In the genomic region with DNA sequence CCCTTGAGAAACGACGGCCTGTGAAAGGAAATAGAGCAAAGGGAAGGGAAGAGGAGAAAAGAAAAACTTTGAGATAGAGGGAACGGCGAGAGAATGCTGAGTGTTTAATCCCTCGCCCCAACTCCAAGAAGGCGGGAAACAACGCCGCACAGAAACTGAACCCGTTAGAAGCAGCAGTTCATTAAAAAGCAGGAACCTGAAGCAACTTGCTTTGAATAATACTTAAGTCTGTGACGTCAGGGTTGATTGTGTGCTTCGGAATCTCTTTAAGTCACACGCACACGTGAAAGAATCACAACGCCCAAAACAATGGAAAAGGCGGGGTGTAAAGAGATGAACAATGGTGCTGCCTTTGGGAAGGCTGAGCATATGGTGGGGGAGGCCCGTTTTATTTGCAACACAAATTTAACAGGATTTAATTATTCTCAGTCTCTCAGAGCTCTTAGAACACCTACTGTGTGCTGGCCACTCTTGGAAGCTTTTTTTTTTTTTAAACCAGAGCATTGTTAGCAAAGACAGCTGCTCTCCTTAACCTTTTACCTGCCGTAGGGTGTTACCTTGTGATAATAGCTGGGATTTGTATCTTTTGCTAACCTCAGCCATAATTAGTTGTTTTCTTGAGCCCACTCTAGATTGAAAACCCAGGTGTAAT, we compare ENCODE assay signal across 8 mouse cellular contexts. TPM values are rescaled to one million over a fixed set of nuclear protein-coding genes. Genes with fewer than 3 reads are reported as not detected.
DNase-seq lines count a peak whose midpoint lies in the region; ATAC-seq and TF ChIP-seq lines count a peak whose summit lies in the region.

A gene (minus strand): TSS at position 213 of the 652 bp plus-strand sequence.

- TF ChIP-seq EP300 in stomach, postnatal 0 days (optimal IDR thresholded peaks at IDR 0.05) = no peak

- H3K4me1 ChIP-seq in kidney, embryonic 16.5 days (ENCODE audit: insufficient read depth, low read length) = peaks cover 40% of the 10 kb centered on the region
- no peaks in the 10 kb centered on the region for H3K4me1 ChIP-seq in stomach, postnatal 0 days (replicated peaks; ENCODE audit: control insufficient read depth, insufficient read depth)

- TF ChIP-seq CTCF in stomach, postnatal 0 days (IDR thresholded peaks at IDR 0.05; ENCODE audit: low read depth) = no peak

- no peaks in the 10 kb centered on the region for H3K9me3 ChIP-seq in kidney, embryonic 16.5 days (ENCODE audit: low read length)
- no peaks in the 10 kb centered on the region for H3K9me3 ChIP-seq in stomach, postnatal 0 days (ENCODE audit: control insufficient read depth, low read length)

- H3K27ac ChIP-seq in kidney, embryonic 16.5 days (ENCODE audit: low read length) = peak within 1 kb of the TSS; percentile 98
- H3K27ac ChIP-seq in stomach, postnatal 0 days (replicated peaks) = peak within 1 kb of the TSS; percentile 91

- peaks cover 8% of the 10 kb centered on the region for H3K36me3 ChIP-seq in kidney, embryonic 16.5 days (ENCODE audit: insufficient read depth, low read length)
- H3K36me3 ChIP-seq in stomach, postnatal 0 days (ENCODE audit: control insufficient read depth, insufficient read depth, low read length) = no peaks in the 10 kb centered on the region; the same call in 1 of the 2 replicates

- H3K27me3 ChIP-seq in kidney, embryonic 16.5 days (ENCODE audit: insufficient read depth, low read length) = no peaks in the 10 kb centered on the region
- H3K27me3 ChIP-seq in stomach, postnatal 0 days (ENCODE audit: control insufficient read depth, insufficient read depth, low read length) = no peaks in the 10 kb centered on the region

- H3K4me2 ChIP-seq in kidney, embryonic 16.5 days (replicated peaks; ENCODE audit: low read depth, low read length) = peak within 1 kb of the TSS; percentile 62
- peak within 1 kb of the TSS; percentile 76 for H3K4me2 ChIP-seq in stomach, postnatal 0 days (replicated peaks; ENCODE audit: low read depth)

- no peak for DNase-seq in cerebellum, adult 8-10 months
- DNase-seq in CD4-positive helper T cell, adult 2 months (ENCODE audit: low read depth, low spot score) = peak; percentile 74
- DNase-seq in c-Kit-positive CD71-negative TER-119-negative erythroid progenitor cells, embryonic 14.5 days (ENCODE audit: low read depth) = peak; percentile 31
- peak; percentile 91 for DNase-seq in heart, adult 11 months
- DNase-seq in lung, postnatal 25 days (ENCODE audit: low spot score) = peak; percentile 31
- DNase-seq in stomach, postnatal 0 days (ENCODE audit: low spot score) = peak; percentile 21

- WGBS in kidney, embryonic 16.5 days = 2% methylated on average over 17 of the region's 17 CpGs
- WGBS in stomach, postnatal 0 days = 2% methylated on average over 17 of the region's 17 CpGs

- peak within 1 kb of the TSS; percentile 79 for H3K4me3 ChIP-seq in kidney, embryonic 16.5 days (ENCODE audit: low read length)
- H3K4me3 ChIP-seq in stomach, postnatal 0 days (ENCODE audit: low read depth, low read length) = peak within 1 kb of the TSS; percentile 75

- 0 out of 2 replicates have a peak, but pooled peaks have one; percentile 21 for ATAC-seq in cerebellum, adult (ENCODE audit: insufficient number of reproducible peaks, low FRiP score, low TSS enrichment)
- peak; percentile 9; the same call in 1 of the 2 replicates for ATAC-seq in kidney, embryonic 16.5 days (ENCODE audit: low FRiP score, low TSS enrichment)
- ATAC-seq in stomach, postnatal 0 days (ENCODE audit: low FRiP score, low TSS enrichment) = 0 out of 2 replicates have a peak, but pooled peaks have one; percentile 27

- peak within 1 kb of the TSS; percentile 83 for H3K9ac ChIP-seq in kidney, embryonic 16.5 days (replicated peaks; ENCODE audit: low read length)
- H3K9ac ChIP-seq in stomach, postnatal 0 days (ENCODE audit: low read length) = peak within 1 kb of the TSS; percentile 75

RNA-seq across cellular contexts. Expression of the gene that starts here (rescaled TPM):
- polyA plus RNA-seq in kidney, embryonic 16.5 days (2015; fragmentation: Nextera tagmentation; extraction: Ambion mirVana) = 17.9 and 21.8 TPM in 2 replicates
- polyA plus RNA-seq in stomach, postnatal 0 days (2015; fragmentation: Nextera tagmentation; extraction: Ambion mirVana) = 5.3 and 6.1 TPM in 2 replicates
